Mouse (Mus musculus) forebrain, postnatal 0 days (tissue): ENCODE measurements around the gene Ptprn2. TPM values are rescaled to one million over a fixed set of nuclear protein-coding genes. Genes with fewer than 3 reads are reported as not detected.

Experiments used
- ATAC-seq: fragments of 200-750 bp; cut with Nextera tagmentation; 2 replicates; pipeline ENCODE4 v1.8.0; 2017; ENCODE audit warnings: mild to moderate bottlenecking, moderate library complexity
- DNase-seq: peaks from one replicate; pipeline ENCODE4 v3.0.0-alpha.2; 2015
- H3K27ac ChIP-seq: fragments of 300-500 bp; sonication (generic); 2 replicates; pipeline ENCODE4 v1.5.1; 2014; ENCODE audit warnings: low read depth, mild to moderate bottlenecking, antibody characterized with exemption, low read length, moderate library complexity, mixed read lengths
- H3K27me3 ChIP-seq: fragments of 300-500 bp; sonication (generic); 2 replicates; pipeline ENCODE4 v1.6.1; 2014; ENCODE audit warnings: mild to moderate bottlenecking, low read length, mixed read lengths; ENCODE audit not compliant: insufficient read depth
- H3K36me3 ChIP-seq: fragments of 300-500 bp; sonication (generic); 2 replicates; pipeline ENCODE4 v1.6.1; 2014; ENCODE audit warnings: mild to moderate bottlenecking, moderate library complexity; ENCODE audit not compliant: insufficient read depth
- H3K4me1 ChIP-seq: fragments of 300-500 bp; sonication (generic); 2 replicates; pipeline ENCODE4 v1.6.1; 2014; ENCODE audit warnings: antibody characterized with exemption; ENCODE audit not compliant: insufficient read depth
- H3K4me2 ChIP-seq: fragments of 300-500 bp; sonication (generic); 2 replicates; pipeline ENCODE4 v1.6.1; 2014; ENCODE audit warnings: low read depth, mild to moderate bottlenecking, moderate library complexity
- H3K4me3 ChIP-seq: fragments of 300-500 bp; sonication (generic); 2 replicates; pipeline ENCODE4 v1.5.1; 2014; ENCODE audit warnings: low read depth, low read length, mixed read lengths
- H3K9ac ChIP-seq: fragments of 300-500 bp; sonication (generic); 2 replicates; pipeline ENCODE4 v1.6.1; 2014; ENCODE audit warnings: mild to moderate bottlenecking
- H3K9me3 ChIP-seq: fragments of 300-500 bp; sonication (generic); 2 replicates; pipeline ENCODE4 v1.6.1; 2016; ENCODE audit warnings: low read length
- CTCF ChIP-seq: sonication (generic); IDR thresholded peaks from 2 replicates; pipeline ENCODE4 v1.5.1; 2016; ENCODE audit warnings: antibody characterized with exemption, control low read depth, low read depth
- WGBS: fragments of 180-500 bp; shearing (Covaris S2); extraction: QIAGEN DNeasy Blood & Tissue Kit; methylation state at CpG from one replicate; pipeline ENCODE4 v1.1.7; 2014; 5-methylcytosine and 5-hydroxymethylcytosine counted together
- polyA plus RNA-seq: library from polyadenylated mRNA; unstranded; fragments of >200 nt; fragmentation: Nextera tagmentation; extraction: Ambion mirVana; gene quantifications from 2 replicates; pipeline ENCODE4 v1.2.1, GENCODE M21; 2015
- total RNA-seq: library from RNA; depleted of rRNA; stranded (reverse); fragments of >200 nt; gene quantifications from 2 replicates; pipeline ENCODE4 v1.2.3, GENCODE M21; 2014

The Ptprn2 gene
- total and polyA plus RNA-seq, 2 experiments from 2014 or later = 15.9 to 91.1 TPM

DNA sequence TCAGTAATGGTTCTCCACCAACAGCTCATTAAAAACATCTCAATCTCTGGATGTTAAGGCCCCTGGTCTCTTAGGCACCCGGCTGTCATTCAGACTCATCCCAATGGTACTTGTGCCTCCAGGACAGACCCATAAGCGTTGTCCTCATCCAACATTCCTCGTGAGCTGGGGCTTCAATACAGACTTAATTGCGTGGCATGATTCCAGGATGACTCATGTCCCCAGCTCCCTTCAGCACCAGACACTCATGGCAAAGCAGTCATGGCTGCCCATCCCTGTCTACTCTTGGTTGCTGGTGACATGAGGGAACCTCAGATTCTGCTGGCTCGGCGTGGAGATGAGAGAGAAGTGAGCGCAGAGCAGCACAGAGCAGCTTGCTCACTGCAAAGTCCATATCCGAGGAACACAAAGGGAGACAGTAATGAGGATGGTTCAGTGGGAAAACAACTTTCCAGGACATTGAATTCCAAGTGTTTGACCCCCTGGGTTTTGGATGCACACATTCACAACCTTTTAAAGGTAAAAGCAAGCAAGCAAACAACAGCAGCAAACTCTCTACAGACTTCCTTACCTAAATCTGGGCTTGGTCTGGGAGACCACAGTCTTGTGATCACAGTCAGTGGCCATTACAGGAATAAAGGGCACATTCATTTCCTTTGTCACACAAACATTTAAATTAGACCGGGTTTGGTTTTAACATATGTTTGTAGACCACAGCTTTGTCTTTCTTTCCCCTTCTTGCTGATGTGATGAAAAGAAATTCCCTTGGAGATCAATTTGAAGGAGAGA is 754.6 kb downstream of the Ptprn2 start:
- ATAC-seq (peak; percentile 20; the same call in 1 of the 2 replicates), DNase-seq (no peak)
- WGBS = 61% methylated on average over 9 of the region's 9 CpGs
- Histone ChIP-seq H3K9ac (no peak overlapping the region), H3K27ac (no peak overlapping the region), H3K4me2 (no peak overlapping the region), H3K4me3 (no peak overlapping the region), H3K27me3 (no peaks in the 10 kb centered on the region; the same call in 1 of the 2 replicates), H3K9me3 (no peaks in the 10 kb centered on the region), H3K4me1 (no peaks in the 10 kb centered on the region), H3K36me3 (0 out of 2 replicates have a peak, but pooled peaks cover 6% of the 10 kb centered on the region)
- TF ChIP-seq CTCF = no peak

DNA sequence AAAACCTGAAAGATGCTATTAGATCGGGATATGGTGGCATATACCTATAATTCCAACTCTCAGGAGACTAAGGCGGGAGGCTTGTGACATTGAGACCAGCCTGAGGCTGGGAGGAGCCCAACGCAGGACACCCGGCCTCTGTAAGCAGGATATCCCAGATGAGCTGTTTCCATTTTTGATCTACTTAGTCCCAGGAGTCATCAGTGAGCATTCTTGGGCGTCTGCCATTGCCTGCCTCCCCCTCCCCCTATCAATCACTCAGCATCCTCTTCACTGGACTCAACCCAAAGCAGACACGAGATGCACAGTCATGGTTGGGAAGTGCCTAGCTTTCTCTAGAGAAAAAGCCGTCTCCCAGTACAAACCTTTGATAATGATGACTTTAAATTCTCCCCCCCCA is 756.7 kb downstream of the Ptprn2 start:
- Histone ChIP-seq H3K36me3 (0 out of 2 replicates have a peak, but pooled peaks cover 6% of the 10 kb centered on the region), H3K4me3 (no peak overlapping the region), H3K9ac (no peak overlapping the region), H3K27me3 (no peaks in the 10 kb centered on the region), H3K4me2 (no peak overlapping the region), H3K9me3 (no peaks in the 10 kb centered on the region), H3K4me1 (no peaks in the 10 kb centered on the region), H3K27ac (no peak overlapping the region)
- DNase-seq (no peak), ATAC-seq (no peak)
- WGBS = 64% methylated on average over 7 of the region's 7 CpGs
- no peak for TF ChIP-seq CTCF

DNA sequence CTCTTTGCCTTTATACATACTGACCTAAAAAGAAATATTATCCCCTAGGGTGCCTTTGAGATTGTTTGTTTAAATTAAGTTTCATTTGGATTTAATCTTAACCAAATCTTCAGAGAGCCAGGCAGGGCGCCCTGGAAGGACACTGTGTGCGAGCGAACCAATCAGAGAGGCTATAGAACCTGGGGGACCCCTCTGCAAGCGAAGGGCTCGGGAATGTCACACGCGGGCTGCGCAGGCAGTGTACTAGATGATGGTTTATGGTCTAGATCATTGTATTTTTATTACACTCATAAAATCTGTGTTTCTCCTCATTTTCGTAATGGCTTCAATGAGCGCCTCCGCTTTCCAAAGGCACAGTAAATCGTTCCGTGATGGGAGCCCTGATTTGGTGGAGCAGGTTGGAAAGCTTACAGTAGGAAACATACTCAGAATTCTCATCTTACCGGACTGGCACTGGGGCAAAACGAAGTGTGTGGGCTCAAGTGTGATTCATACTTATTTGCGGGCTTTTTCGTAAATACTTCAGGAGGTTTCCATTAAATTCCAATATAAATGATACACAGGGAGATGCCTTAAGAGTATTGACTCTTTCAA is 760.5 kb downstream of the Ptprn2 start:
- no peaks in the 10 kb centered on the region for H3K4me1 ChIP-seq
- 87% methylated on average over 17 of the region's 17 CpGs for WGBS
- H3K27ac ChIP-seq = no peak overlapping the region
- no peak overlapping the region for H3K4me2 ChIP-seq
- no peak overlapping the region for H3K4me3 ChIP-seq
- ATAC-seq (no peak), DNase-seq (no peak)
- no peaks in the 10 kb centered on the region for H3K9me3 ChIP-seq
- no peaks in the 10 kb centered on the region for H3K27me3 ChIP-seq
- no peak overlapping the region for H3K9ac ChIP-seq
- H3K36me3 ChIP-seq = peaks cover 10% of the 10 kb centered on the region; the same call in 1 of the 2 replicates
- no peak for TF ChIP-seq CTCF

DNA sequence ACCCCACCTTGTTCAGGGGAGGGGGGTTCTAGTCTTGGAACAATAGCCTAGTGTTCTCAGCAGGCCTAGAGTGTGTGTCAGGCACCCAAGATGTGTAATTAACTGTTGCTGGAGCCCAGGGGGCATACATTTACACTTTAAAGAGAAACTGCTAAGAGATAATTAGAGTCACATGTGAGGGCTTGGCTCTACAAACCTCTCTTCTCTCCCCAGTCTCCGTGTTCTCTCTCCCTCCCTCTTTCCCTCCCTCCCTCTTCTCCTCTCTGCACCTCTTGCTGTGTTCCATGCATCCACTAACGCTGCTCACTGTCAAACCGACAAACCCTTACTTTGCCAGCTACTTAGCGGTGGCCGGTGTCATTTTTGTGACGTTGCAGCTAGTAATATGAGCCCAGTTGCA is 764.9 kb downstream of the Ptprn2 start:
- Histone ChIP-seq H3K27me3 (no peaks in the 10 kb centered on the region), H3K9ac (no peak overlapping the region), H3K4me2 (no peak overlapping the region), H3K4me3 (no peak overlapping the region), H3K4me1 (no peaks in the 10 kb centered on the region; the same call in 1 of the 2 replicates), H3K27ac (no peak overlapping the region), H3K36me3 (peaks cover 14% of the 10 kb centered on the region; the same call in 1 of the 2 replicates), H3K9me3 (no peaks in the 10 kb centered on the region)
- DNase-seq (no peak), ATAC-seq (peak; percentile 62; the same call in 1 of the 2 replicates)
- WGBS = 10% methylated on average over 6 of the region's 6 CpGs
- TF ChIP-seq CTCF = no peak

DNA sequence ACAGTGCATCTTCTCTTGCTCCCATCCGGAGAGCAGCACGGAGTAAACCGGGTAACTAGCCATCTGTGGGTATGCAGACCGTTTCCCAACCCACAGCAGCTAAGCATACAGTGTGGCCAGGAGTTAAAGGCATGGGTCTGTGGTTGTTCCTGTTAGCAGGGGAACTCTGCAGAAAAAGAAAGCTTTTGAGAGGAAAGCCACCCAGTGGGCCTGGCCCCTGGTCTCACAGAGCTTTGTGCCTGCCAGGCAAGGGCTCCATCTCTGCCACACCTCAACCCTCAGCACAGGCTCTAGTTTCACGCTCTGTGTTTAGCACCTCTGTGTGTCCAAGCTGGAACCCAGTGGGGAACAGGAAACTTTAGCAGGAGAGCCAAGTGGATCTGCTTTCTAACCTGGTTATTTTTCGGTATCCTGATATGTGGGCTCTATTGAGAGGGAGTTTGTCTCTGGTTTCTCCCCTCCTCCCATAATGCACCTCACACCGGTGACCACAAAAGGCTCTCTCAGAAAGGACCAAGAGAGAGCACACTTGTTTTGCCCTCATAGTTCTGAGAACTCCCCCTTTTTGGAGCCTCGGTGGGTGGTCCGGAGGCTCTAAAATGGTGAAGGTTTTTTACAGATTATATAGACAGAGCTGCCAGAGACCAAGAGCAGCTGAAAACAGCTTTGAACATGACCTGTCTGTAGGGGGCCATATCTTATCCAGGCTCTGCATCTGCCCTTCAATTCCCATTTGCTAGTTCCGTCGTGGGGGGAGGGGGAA is 766.3 kb downstream of the Ptprn2 start:
- Histone ChIP-seq H3K4me1 (peaks cover 3% of the 10 kb centered on the region; the same call in 1 of the 2 replicates), H3K27ac (0 out of 2 replicates have a peak overlapping the region, but pooled peaks have one; percentile 40), H3K4me3 (no peak overlapping the region), H3K9ac (no peak overlapping the region), H3K9me3 (no peaks in the 10 kb centered on the region), H3K27me3 (no peaks in the 10 kb centered on the region), H3K36me3 (peaks cover 14% of the 10 kb centered on the region; the same call in 1 of the 2 replicates), H3K4me2 (no peak overlapping the region)
- no peak for TF ChIP-seq CTCF
- DNase-seq (no peak), ATAC-seq (no peak)
- WGBS = 30% methylated on average over 11 of the region's 11 CpGs

DNA sequence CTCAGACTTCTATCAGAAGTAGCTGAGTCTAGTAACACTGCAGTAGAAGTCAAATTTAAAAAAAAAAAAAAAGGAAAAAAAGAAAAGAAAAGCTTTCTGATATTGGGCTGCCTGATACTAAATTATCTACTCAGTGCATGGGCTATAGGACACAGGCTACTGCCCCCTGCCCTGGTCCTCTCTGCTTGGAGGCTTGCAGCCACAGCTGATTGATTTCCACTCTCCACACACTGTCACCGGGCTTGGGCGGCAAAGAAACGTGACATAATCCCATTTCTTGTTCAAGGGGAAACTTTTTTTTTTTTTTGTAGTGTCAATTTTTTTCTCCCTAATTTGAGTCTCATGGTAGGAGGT is 766.9 kb downstream of the Ptprn2 start:
- H3K4me1 ChIP-seq = peaks cover 8% of the 10 kb centered on the region
- ATAC-seq = no peak
- no peaks in the 10 kb centered on the region for H3K9me3 ChIP-seq
- no peak overlapping the region for H3K4me3 ChIP-seq
- no peak for TF ChIP-seq CTCF
- peaks cover 14% of the 10 kb centered on the region; the same call in 1 of the 2 replicates for H3K36me3 ChIP-seq
- 20% methylated on average over 3 of the region's 3 CpGs for WGBS
- H3K9ac ChIP-seq = no peak overlapping the region
- no peak overlapping the region for H3K27ac ChIP-seq
- DNase-seq = no peak
- no peaks in the 10 kb centered on the region for H3K27me3 ChIP-seq
- H3K4me2 ChIP-seq = no peak overlapping the region
